Mouse (Mus musculus) embryonic facial prominence, embryonic 13.5 days (tissue): ENCODE results near the gene Tmeff2. TPM values are rescaled to one million over a fixed set of nuclear protein-coding genes. Genes with fewer than 3 reads are reported as not detected.
A peak's percentile ranks its signal among the peaks of the same experiment; 100 is the strongest.

ENCODE experiments used
- ATAC-seq: fragments of 200-750 bp; cut with Nextera tagmentation; 2 replicates; pipeline ENCODE4 v1.8.0; 2017; ENCODE audit warnings: low read depth; ENCODE audit not compliant: insufficient number of reproducible peaks, insufficient read depth, low FRiP score, low TSS enrichment
- H3K27ac ChIP-seq: fragments of 300-500 bp; sonication (generic); 2 replicates; pipeline ENCODE4 v1.5.1; 2015; ENCODE audit warnings: moderate library complexity, mild to moderate bottlenecking, inconsistent platforms
- H3K27me3 ChIP-seq: fragments of 300-500 bp; sonication (generic); 2 replicates; pipeline ENCODE4 v1.6.1; 2015; ENCODE audit warnings: mild to moderate bottlenecking, inconsistent platforms
- H3K36me3 ChIP-seq: fragments of 300-500 bp; sonication (generic); 2 replicates; pipeline ENCODE4 v1.6.1; 2015; ENCODE audit warnings: mild to moderate bottlenecking, inconsistent platforms
- H3K4me1 ChIP-seq: fragments of 300-500 bp; sonication (generic); 2 replicates; pipeline ENCODE4 v1.6.1; 2015; ENCODE audit warnings: inconsistent platforms
- H3K4me2 ChIP-seq: fragments of 300-500 bp; sonication (generic); 2 replicates; pipeline ENCODE4 v1.6.1; 2015; ENCODE audit warnings: moderate library complexity, mild to moderate bottlenecking, inconsistent platforms
- H3K4me3 ChIP-seq: fragments of 300-500 bp; sonication (generic); 2 replicates; pipeline ENCODE4 v1.5.1; 2015; ENCODE audit warnings: mild to moderate bottlenecking, inconsistent platforms
- H3K9ac ChIP-seq: fragments of 300-500 bp; sonication (generic); 2 replicates; pipeline ENCODE4 v1.6.1; 2015; ENCODE audit warnings: mild to moderate bottlenecking, inconsistent platforms
- H3K9me3 ChIP-seq: fragments of 300-500 bp; sonication (generic); 2 replicates; pipeline ENCODE4 v1.6.1; 2016; ENCODE audit warnings: inconsistent platforms
- WGBS: fragments of 180-500 bp; shearing (Covaris S2); methylation state at CpG from one replicate; pipeline ENCODE4 v1.1.7; 2015; ENCODE audit warnings: mixed read lengths; 5-methylcytosine and 5-hydroxymethylcytosine counted together
- polyA plus RNA-seq: library from polyadenylated mRNA; unstranded; fragments of >200 nt; fragmentation: Nextera tagmentation; extraction: Ambion mirVana; gene quantifications from 2 replicates; pipeline ENCODE4 v1.2.1, GENCODE M21; 2015

The Tmeff2 gene
- polyA plus RNA-seq, 1 experiment from 2014 or later, result 6.2 TPM

- ATAC-seq, result no peak
- 77% methylated on average over 7 of the region's 7 CpGs for WGBS
- H3K36me3 ChIP-seq, result no peaks in the 10 kb centered on the region
- H3K27me3 ChIP-seq, result no peaks in the 10 kb centered on the region
- no peak overlapping the region for H3K9ac ChIP-seq
- no peak overlapping the region for H3K27ac ChIP-seq
- H3K9me3 ChIP-seq, result no peaks in the 10 kb centered on the region
- H3K4me2 ChIP-seq, result no peak overlapping the region
- no peaks in the 10 kb centered on the region for H3K4me1 ChIP-seq
- no peak overlapping the region for H3K4me3 ChIP-seq
These were observed 39.9 kb downstream of the Tmeff2 start for GRCm38 (mm10) chr1:50940131-50941039.

GRCm38 (mm10) chr1:50948575-50948974, 48.1 kb downstream of the Tmeff2 start:
- H3K9me3 ChIP-seq, result no peaks in the 10 kb centered on the region
- H3K9ac ChIP-seq, result no peak overlapping the region
- no peak for ATAC-seq
- no peak overlapping the region for H3K4me2 ChIP-seq
- H3K4me1 ChIP-seq, result no peaks in the 10 kb centered on the region
- H3K27me3 ChIP-seq, result no peaks in the 10 kb centered on the region
- H3K4me3 ChIP-seq, result no peak overlapping the region
- no peaks in the 10 kb centered on the region for H3K36me3 ChIP-seq
- H3K27ac ChIP-seq, result no peak overlapping the region
- 46% methylated on average over 1 of the region's 1 CpGs for WGBS

GRCm38 (mm10) chr1:50958844-50959243, 58.4 kb downstream of the Tmeff2 start:
- Histone ChIP-seq H3K4me1 (peaks cover 3% of the 10 kb centered on the region; the same call in 1 of the 2 replicates), H3K4me2 (no peak overlapping the region), H3K9ac (no peak overlapping the region), H3K27ac (no peak overlapping the region), H3K4me3 (no peak overlapping the region), H3K9me3 (no peaks in the 10 kb centered on the region), H3K36me3 (no peaks in the 10 kb centered on the region), H3K27me3 (peaks cover 8% of the 10 kb centered on the region; the same call in 1 of the 2 replicates)
- WGBS, result 89% methylated on average over 1 of the region's 1 CpGs
- ATAC-seq, result no peak

- 48% methylated on average over 5 of the region's 5 CpGs for WGBS
- Histone ChIP-seq H3K4me2 (0 out of 2 replicates have a peak overlapping the region, but pooled peaks have one; percentile 16), H3K9ac (no peak overlapping the region), H3K27me3 (peaks cover 8% of the 10 kb centered on the region; the same call in 1 of the 2 replicates), H3K4me1 (peaks cover 3% of the 10 kb centered on the region; the same call in 1 of the 2 replicates), H3K9me3 (no peaks in the 10 kb centered on the region), H3K4me3 (no peak overlapping the region), H3K36me3 (no peaks in the 10 kb centered on the region), H3K27ac (no peak overlapping the region)
- ATAC-seq, result no peak
These were observed 61.7 kb downstream of the Tmeff2 start for GRCm38 (mm10) chr1:50961954-50962648.

GRCm38 (mm10) chr1:50962649-50963000, 62.2 kb downstream of the Tmeff2 start:
- Histone ChIP-seq H3K4me1 (peaks cover 3% of the 10 kb centered on the region; the same call in 1 of the 2 replicates), H3K36me3 (no peaks in the 10 kb centered on the region), H3K4me3 (no peak overlapping the region), H3K27me3 (peaks cover 8% of the 10 kb centered on the region; the same call in 1 of the 2 replicates), H3K9ac (no peak overlapping the region), H3K9me3 (no peaks in the 10 kb centered on the region), H3K4me2 (peak overlapping the region; percentile 16; the same call in 1 of the 2 replicates), H3K27ac (no peak overlapping the region)
- no peak for ATAC-seq
- WGBS, result 49% methylated on average over 4 of the region's 4 CpGs

- Histone ChIP-seq H3K27me3 (no peaks in the 10 kb centered on the region), H3K27ac (no peak overlapping the region), H3K4me2 (no peak overlapping the region), H3K9me3 (no peaks in the 10 kb centered on the region), H3K9ac (no peak overlapping the region), H3K4me1 (no peaks in the 10 kb centered on the region), H3K4me3 (no peak overlapping the region), H3K36me3 (no peaks in the 10 kb centered on the region)
- ATAC-seq, result no peak
- WGBS, result 82% methylated on average over 2 of the region's 2 CpGs
These were observed 69.2 kb downstream of the Tmeff2 start for GRCm38 (mm10) chr1:50969685-50970084.

GRCm38 (mm10) chr1:50970853-50971252, 70.4 kb downstream of the Tmeff2 start:
- no peak overlapping the region for H3K4me2 ChIP-seq
- no peak overlapping the region for H3K9ac ChIP-seq
- no peak overlapping the region for H3K27ac ChIP-seq
- no peak for ATAC-seq
- 69% methylated on average over 2 of the region's 2 CpGs for WGBS
- H3K36me3 ChIP-seq, result no peaks in the 10 kb centered on the region
- H3K4me1 ChIP-seq, result no peaks in the 10 kb centered on the region
- H3K27me3 ChIP-seq, result no peaks in the 10 kb centered on the region
- H3K9me3 ChIP-seq, result no peaks in the 10 kb centered on the region
- H3K4me3 ChIP-seq, result no peak overlapping the region

GRCm38 (mm10) chr1:50972509-50973436, 72.3 kb downstream of the Tmeff2 start:
- 62% methylated on average over 6 of the region's 6 CpGs for WGBS
- H3K9me3 ChIP-seq, result no peaks in the 10 kb centered on the region
- no peaks in the 10 kb centered on the region for H3K4me1 ChIP-seq
- ATAC-seq, result no peak
- no peak overlapping the region for H3K4me3 ChIP-seq
- no peak overlapping the region for H3K9ac ChIP-seq
- no peak overlapping the region for H3K4me2 ChIP-seq
- H3K27ac ChIP-seq, result no peak overlapping the region
- no peaks in the 10 kb centered on the region for H3K36me3 ChIP-seq
- H3K27me3 ChIP-seq, result no peaks in the 10 kb centered on the region

GRCm38 (mm10) chr1:50979358-50980081, 79.1 kb downstream of the Tmeff2 start:
- no peak overlapping the region for H3K4me3 ChIP-seq
- no peak overlapping the region for H3K9ac ChIP-seq
- ATAC-seq, result no peak
- H3K27me3 ChIP-seq, result no peaks in the 10 kb centered on the region
- H3K4me1 ChIP-seq, result no peaks in the 10 kb centered on the region
- 86% methylated on average over 4 of the region's 4 CpGs for WGBS
- no peak overlapping the region for H3K27ac ChIP-seq
- no peaks in the 10 kb centered on the region for H3K9me3 ChIP-seq
- no peak overlapping the region for H3K4me2 ChIP-seq
- no peaks in the 10 kb centered on the region for H3K36me3 ChIP-seq

GRCm38 (mm10) chr1:50980591-50980990, 80.1 kb downstream of the Tmeff2 start:
- H3K4me3 ChIP-seq, result no peak overlapping the region
- WGBS, result 71% methylated on average over 4 of the region's 4 CpGs
- no peak for ATAC-seq
- H3K36me3 ChIP-seq, result no peaks in the 10 kb centered on the region
- H3K27me3 ChIP-seq, result no peaks in the 10 kb centered on the region
- no peaks in the 10 kb centered on the region for H3K9me3 ChIP-seq
- no peak overlapping the region for H3K9ac ChIP-seq
- H3K27ac ChIP-seq, result no peak overlapping the region
- H3K4me1 ChIP-seq, result no peaks in the 10 kb centered on the region
- no peak overlapping the region for H3K4me2 ChIP-seq
